Mouse (Mus musculus): ENCODE data around the gene Tiam2. TPM values are rescaled to one million over a fixed set of nuclear protein-coding genes. Genes with fewer than 3 reads are reported as not detected.

Tiam2 gene
- polyA plus RNA-seq, 1 experiment, result 0.93 TPM

DNA sequence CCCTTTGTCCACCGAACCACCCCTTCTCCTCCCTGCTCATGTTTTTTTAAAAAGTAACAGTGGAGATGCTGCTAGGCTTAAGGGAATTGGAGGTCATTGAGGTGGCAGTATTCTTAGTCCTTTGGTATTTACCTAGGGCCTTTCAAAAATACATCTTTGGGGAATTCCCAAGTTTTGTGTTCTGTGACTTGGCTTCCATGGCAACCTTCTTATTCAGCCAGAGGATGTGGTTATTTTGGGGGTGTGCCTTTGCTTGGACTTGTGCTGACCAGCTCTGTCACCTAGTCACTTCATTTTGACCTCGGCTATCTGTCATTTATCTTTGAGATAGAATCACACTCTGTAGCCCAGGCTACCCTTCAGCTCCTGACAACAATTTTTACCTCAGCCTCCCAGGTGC lies 68.6 kb downstream of the Tiam2 start:
- Histone ChIP-seq H3K4me1 (ENCODE audit: control insufficient read depth, insufficient read depth, low read length) (no peaks in the 10 kb centered on the region), H3K27me3 (ENCODE audit: control insufficient read depth, insufficient read depth, low read length) (no peaks in the 10 kb centered on the region), H3K36me3 (ENCODE audit: control insufficient read depth, insufficient read depth, low read length) (no peaks in the 10 kb centered on the region), H3K4me3 (ENCODE audit: control insufficient read depth, low read depth, low read length) (no peak overlapping the region), H3K27ac (ENCODE audit: control insufficient read depth, insufficient read depth, low read depth, low read length) (no peak overlapping the region)
- no peak for TF ChIP-seq CTCF (IDR thresholded peaks at IDR 0.05; ENCODE audit: control insufficient read depth, insufficient read depth, insufficient replicate concordance, low read depth, low read length)
- no peak for TF ChIP-seq POLR2A (IDR thresholded peaks at IDR 0.05; ENCODE audit: control insufficient read depth, low read depth, low read length)

DNA sequence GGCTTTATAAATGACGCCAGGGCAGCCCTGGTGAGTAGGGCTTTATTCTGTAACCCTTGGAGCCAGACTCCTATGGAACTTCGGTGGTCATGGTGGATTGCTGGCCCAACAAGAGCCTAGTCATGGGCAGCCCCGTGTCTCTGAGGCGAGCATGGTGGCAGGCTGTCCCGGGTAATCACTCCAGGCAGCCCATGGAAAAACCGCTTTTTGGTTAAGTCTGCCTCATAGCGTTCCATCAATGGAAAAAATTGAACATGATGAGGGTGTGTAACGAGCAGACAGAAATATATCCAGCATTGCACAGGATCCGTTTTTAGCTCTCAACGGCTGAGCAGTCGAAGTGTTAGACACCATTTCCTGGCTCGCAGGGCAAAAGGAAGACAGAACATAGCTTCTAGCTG lies 70.5 kb downstream of the Tiam2 start:
- H3K36me3 ChIP-seq (ENCODE audit: control insufficient read depth, insufficient read depth, low read length), result no peaks in the 10 kb centered on the region
- no peaks in the 10 kb centered on the region for H3K27me3 ChIP-seq (ENCODE audit: control insufficient read depth, insufficient read depth, low read length)
- TF ChIP-seq CTCF (IDR thresholded peaks at IDR 0.05; ENCODE audit: control insufficient read depth, insufficient read depth, insufficient replicate concordance, low read depth, low read length), result no peak
- no peak for TF ChIP-seq POLR2A (IDR thresholded peaks at IDR 0.05; ENCODE audit: control insufficient read depth, low read depth, low read length)
- no peak overlapping the region for H3K4me3 ChIP-seq (ENCODE audit: control insufficient read depth, low read depth, low read length)
- H3K4me1 ChIP-seq (ENCODE audit: control insufficient read depth, insufficient read depth, low read length), result no peaks in the 10 kb centered on the region
- no peak overlapping the region for H3K27ac ChIP-seq (ENCODE audit: control insufficient read depth, insufficient read depth, low read depth, low read length)

DNA sequence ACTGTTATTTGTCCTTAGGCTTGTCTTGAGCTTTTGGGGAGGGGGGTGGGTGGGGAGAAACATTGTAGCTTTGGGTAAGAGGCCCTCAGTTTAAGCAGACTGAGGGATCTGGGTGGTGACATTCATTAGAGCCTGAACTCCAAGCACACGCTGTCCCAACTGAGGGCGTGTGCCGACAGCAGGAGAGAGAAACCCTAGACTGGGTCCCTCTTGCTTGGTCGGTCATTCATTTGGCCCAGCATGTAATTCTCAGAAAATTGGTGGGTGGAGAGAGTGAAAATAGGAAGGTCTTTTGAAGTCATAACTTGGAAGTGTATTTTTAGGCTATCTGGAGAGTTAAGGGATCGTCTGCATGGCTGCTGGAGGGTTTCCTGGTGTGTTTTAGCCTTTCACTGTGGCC lies 71.5 kb downstream of the Tiam2 start:
- Histone ChIP-seq H3K4me1 (ENCODE audit: control insufficient read depth, insufficient read depth, low read length) (no peaks in the 10 kb centered on the region), H3K36me3 (ENCODE audit: control insufficient read depth, insufficient read depth, low read length) (no peaks in the 10 kb centered on the region), H3K27me3 (ENCODE audit: control insufficient read depth, insufficient read depth, low read length) (no peaks in the 10 kb centered on the region), H3K27ac (ENCODE audit: control insufficient read depth, insufficient read depth, low read depth, low read length) (no peak overlapping the region), H3K4me3 (ENCODE audit: control insufficient read depth, low read depth, low read length) (no peak overlapping the region)
- TF ChIP-seq POLR2A (IDR thresholded peaks at IDR 0.05; ENCODE audit: control insufficient read depth, low read depth, low read length) (no peak), CTCF (IDR thresholded peaks at IDR 0.05; ENCODE audit: control insufficient read depth, insufficient read depth, insufficient replicate concordance, low read depth, low read length) (no peak)

DNA sequence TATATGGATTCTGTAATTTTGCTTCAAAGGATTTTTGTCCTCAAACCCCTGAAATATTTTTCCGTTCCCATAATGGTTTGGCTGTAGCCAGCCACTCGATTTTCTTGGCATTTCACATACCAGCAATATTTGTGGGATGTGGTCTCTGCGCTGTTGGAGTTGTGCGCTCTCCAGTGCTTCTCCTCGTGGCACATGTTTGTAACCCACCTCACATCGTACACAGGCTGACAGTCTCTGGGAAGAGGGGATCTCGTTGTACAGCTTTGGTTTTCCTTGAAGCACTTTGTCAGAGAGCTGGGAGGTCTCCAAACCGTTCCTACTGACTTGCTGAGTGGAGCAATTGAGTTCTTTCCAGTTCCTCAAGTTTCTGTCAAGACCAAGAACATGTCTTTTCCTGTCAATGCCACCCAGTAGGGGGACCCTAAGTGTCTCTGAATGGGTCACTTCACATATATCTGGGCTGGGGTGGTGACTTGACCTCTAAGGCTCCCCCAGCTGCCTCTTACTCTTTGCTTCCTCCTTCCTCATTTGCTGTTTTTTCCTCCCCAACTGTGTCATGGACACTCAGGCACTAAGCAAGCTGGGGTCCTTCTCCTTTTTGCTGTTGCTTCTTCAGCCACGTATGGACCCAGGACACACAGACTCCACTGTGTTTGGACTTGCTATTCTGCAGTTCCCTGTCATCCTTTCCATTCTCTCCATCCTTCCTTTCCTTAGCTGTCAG lies 79.1 kb downstream of the Tiam2 start:
- Histone ChIP-seq H3K4me3 (ENCODE audit: control insufficient read depth, low read depth, low read length) (no peak overlapping the region), H3K27me3 (ENCODE audit: control insufficient read depth, insufficient read depth, low read length) (no peaks in the 10 kb centered on the region), H3K4me1 (ENCODE audit: control insufficient read depth, insufficient read depth, low read length) (no peaks in the 10 kb centered on the region), H3K36me3 (ENCODE audit: control insufficient read depth, insufficient read depth, low read length) (no peaks in the 10 kb centered on the region), H3K27ac (ENCODE audit: control insufficient read depth, insufficient read depth, low read depth, low read length) (no peak overlapping the region)
- TF ChIP-seq CTCF (IDR thresholded peaks at IDR 0.05; ENCODE audit: control insufficient read depth, insufficient read depth, insufficient replicate concordance, low read depth, low read length), result no peak
- no peak for TF ChIP-seq POLR2A (IDR thresholded peaks at IDR 0.05; ENCODE audit: control insufficient read depth, low read depth, low read length)

DNA sequence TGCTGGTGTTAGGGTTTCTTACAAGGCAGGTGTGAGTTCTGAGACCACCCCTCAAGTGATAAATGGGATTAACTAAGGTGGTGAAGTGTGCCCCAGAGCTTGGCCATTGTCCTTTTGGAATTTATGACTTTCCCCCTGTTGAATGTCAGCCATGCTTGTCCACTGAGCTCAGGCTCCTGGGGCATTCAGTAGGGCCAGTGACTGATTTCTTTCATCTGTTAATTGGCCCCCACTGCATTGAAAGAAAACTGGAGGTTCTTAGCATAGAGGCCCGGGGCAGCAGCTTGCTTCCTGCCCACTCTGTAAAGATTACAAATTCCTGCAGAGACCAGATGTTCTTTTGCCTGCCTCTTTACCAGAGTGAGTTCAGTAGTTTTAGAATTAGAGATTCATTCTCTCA lies 80.7 kb downstream of the Tiam2 start:
- Histone ChIP-seq H3K27ac (ENCODE audit: control insufficient read depth, insufficient read depth, low read depth, low read length) (no peak overlapping the region), H3K27me3 (ENCODE audit: control insufficient read depth, insufficient read depth, low read length) (no peaks in the 10 kb centered on the region), H3K4me3 (ENCODE audit: control insufficient read depth, low read depth, low read length) (no peak overlapping the region), H3K4me1 (ENCODE audit: control insufficient read depth, insufficient read depth, low read length) (no peaks in the 10 kb centered on the region), H3K36me3 (ENCODE audit: control insufficient read depth, insufficient read depth, low read length) (no peaks in the 10 kb centered on the region)
- TF ChIP-seq POLR2A (IDR thresholded peaks at IDR 0.05; ENCODE audit: control insufficient read depth, low read depth, low read length) (no peak), CTCF (IDR thresholded peaks at IDR 0.05; ENCODE audit: control insufficient read depth, insufficient read depth, insufficient replicate concordance, low read depth, low read length) (no peak)

DNA sequence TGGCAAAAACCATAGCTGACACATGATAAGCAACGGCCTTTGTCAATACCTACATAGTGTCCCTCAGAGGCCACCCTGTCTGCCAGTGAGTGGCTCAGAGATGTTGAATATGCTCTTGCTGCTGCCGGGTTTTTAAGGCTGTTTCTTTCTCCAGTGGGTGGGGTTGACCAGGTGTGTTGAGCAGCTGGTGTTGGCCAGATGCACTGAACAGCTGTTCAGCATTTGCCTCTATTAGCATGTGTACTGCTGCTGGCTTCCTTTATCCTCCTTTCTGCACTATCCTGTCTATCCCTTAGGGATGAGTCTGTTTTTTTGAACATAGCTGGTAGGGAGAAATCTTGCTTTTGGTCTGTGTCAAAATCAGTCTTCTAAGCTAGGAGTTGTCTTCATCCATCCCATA lies 83.9 kb downstream of the Tiam2 start:
- TF ChIP-seq POLR2A (IDR thresholded peaks at IDR 0.05; ENCODE audit: control insufficient read depth, low read depth, low read length) (no peak), CTCF (IDR thresholded peaks at IDR 0.05; ENCODE audit: control insufficient read depth, insufficient read depth, insufficient replicate concordance, low read depth, low read length) (no peak)
- H3K27me3 ChIP-seq (ENCODE audit: control insufficient read depth, insufficient read depth, low read length), result no peaks in the 10 kb centered on the region
- peaks cover 11% of the 10 kb centered on the region; the same call in 1 of the 2 replicates for H3K4me1 ChIP-seq (ENCODE audit: control insufficient read depth, insufficient read depth, low read length)
- no peak overlapping the region for H3K4me3 ChIP-seq (ENCODE audit: control insufficient read depth, low read depth, low read length)
- no peaks in the 10 kb centered on the region for H3K36me3 ChIP-seq (ENCODE audit: control insufficient read depth, insufficient read depth, low read length)
- no peak overlapping the region for H3K27ac ChIP-seq (ENCODE audit: control insufficient read depth, insufficient read depth, low read depth, low read length)

DNA sequence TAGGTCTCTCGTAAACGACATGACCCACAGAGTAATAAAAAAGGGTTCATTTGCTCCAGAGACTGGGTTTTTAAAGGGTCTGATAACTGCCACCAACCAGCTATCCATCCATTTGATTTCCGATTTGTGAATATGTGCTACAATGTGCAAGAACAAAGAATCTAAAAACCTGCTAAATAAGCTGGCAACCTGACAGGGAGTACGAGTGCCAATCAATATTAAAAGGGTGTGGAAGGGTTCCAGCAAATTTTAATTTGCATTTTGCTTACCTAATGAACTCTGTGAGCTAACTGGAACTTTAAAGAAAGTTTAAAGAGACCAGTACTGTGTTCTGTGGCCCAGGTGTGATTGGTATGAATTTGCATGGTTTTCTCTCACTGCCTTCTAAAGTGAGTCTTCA lies 86.4 kb downstream of the Tiam2 start:
- Histone ChIP-seq H3K4me3 (ENCODE audit: control insufficient read depth, low read depth, low read length) (no peak overlapping the region), H3K4me1 (ENCODE audit: control insufficient read depth, insufficient read depth, low read length) (peaks cover 11% of the 10 kb centered on the region; the same call in 1 of the 2 replicates), H3K36me3 (ENCODE audit: control insufficient read depth, insufficient read depth, low read length) (no peaks in the 10 kb centered on the region), H3K27ac (ENCODE audit: control insufficient read depth, insufficient read depth, low read depth, low read length) (no peak overlapping the region), H3K27me3 (ENCODE audit: control insufficient read depth, insufficient read depth, low read length) (no peaks in the 10 kb centered on the region)
- TF ChIP-seq POLR2A (IDR thresholded peaks at IDR 0.05; ENCODE audit: control insufficient read depth, low read depth, low read length) (no peak), CTCF (IDR thresholded peaks at IDR 0.05; ENCODE audit: control insufficient read depth, insufficient read depth, insufficient replicate concordance, low read depth, low read length) (no peak)
